Mouse (Mus musculus) embryonic facial prominence, embryonic 14.5 days (tissue): ENCODE data around the gene Atp1a4. TPM values are rescaled to one million over a fixed set of nuclear protein-coding genes. Genes with fewer than 3 reads are reported as not detected.
A peak's percentile ranks its signal among the peaks of the same experiment; 100 is the strongest.

ENCODE experiments used
- ATAC-seq: fragments of 200-750 bp; cut with Nextera tagmentation; 2 replicates; pipeline ENCODE4 v1.8.0; 2017; ENCODE audit warnings: low read depth, moderate number of reproducible peaks, moderate TSS enrichment
- DNase-seq: peaks from one replicate; pipeline ENCODE4 v3.0.0-alpha.2; 2015; ENCODE audit warnings: low spot score
- H3K27ac ChIP-seq: fragments of 300-500 bp; sonication (generic); replicated peaks from 2 replicates; pipeline ENCODE4 v1.5.1; 2014; ENCODE audit warnings: low read depth, mild to moderate bottlenecking, low read length, moderate library complexity
- H3K27me3 ChIP-seq: fragments of 300-500 bp; sonication (generic); replicated peaks from 2 replicates; pipeline ENCODE4 v1.6.1; 2014; ENCODE audit warnings: low read length; ENCODE audit not compliant: control insufficient read depth, insufficient read depth
- H3K36me3 ChIP-seq: fragments of 300-500 bp; sonication (generic); 2 replicates; pipeline ENCODE4 v1.6.1; 2014; ENCODE audit warnings: low read length, mixed read lengths; ENCODE audit not compliant: control insufficient read depth, insufficient read depth
- H3K4me1 ChIP-seq: fragments of 300-500 bp; sonication (generic); 2 replicates; pipeline ENCODE4 v1.6.1; 2014; ENCODE audit warnings: antibody characterized with exemption, low read length; ENCODE audit not compliant: control insufficient read depth, insufficient read depth
- H3K4me2 ChIP-seq: fragments of 300-500 bp; sonication (generic); 2 replicates; pipeline ENCODE4 v1.6.1; 2014; ENCODE audit warnings: low read depth, mild to moderate bottlenecking, low read length, moderate library complexity, mixed read lengths
- H3K4me3 ChIP-seq: fragments of 300-500 bp; sonication (generic); 2 replicates; pipeline ENCODE4 v1.5.1; 2014; ENCODE audit warnings: low read depth, mild to moderate bottlenecking, low read length
- H3K9ac ChIP-seq: fragments of 300-500 bp; sonication (generic); 2 replicates; pipeline ENCODE4 v1.6.1; 2014; ENCODE audit warnings: low read depth, mild to moderate bottlenecking, low read length, moderate library complexity, mixed read lengths
- H3K9me3 ChIP-seq: fragments of 300-500 bp; sonication (generic); 2 replicates; pipeline ENCODE4 v1.6.1; 2016; ENCODE audit warnings: low read length; ENCODE audit not compliant: control insufficient read depth
- WGBS: fragments of 180-500 bp; shearing (Covaris S2); extraction: QIAGEN DNeasy Blood & Tissue Kit; methylation state at CpG from one replicate; pipeline ENCODE4 v1.1.7; 2014; 5-methylcytosine and 5-hydroxymethylcytosine counted together
- polyA plus RNA-seq: library from polyadenylated mRNA; unstranded; fragments of >200 nt; fragmentation: Nextera tagmentation; extraction: Ambion mirVana; gene quantifications from 2 replicates; pipeline ENCODE4 v1.2.1, GENCODE M21; 2014

The Atp1a4 gene
- polyA plus RNA-seq, 1 experiment from 2014 or later = not detected

DNA sequence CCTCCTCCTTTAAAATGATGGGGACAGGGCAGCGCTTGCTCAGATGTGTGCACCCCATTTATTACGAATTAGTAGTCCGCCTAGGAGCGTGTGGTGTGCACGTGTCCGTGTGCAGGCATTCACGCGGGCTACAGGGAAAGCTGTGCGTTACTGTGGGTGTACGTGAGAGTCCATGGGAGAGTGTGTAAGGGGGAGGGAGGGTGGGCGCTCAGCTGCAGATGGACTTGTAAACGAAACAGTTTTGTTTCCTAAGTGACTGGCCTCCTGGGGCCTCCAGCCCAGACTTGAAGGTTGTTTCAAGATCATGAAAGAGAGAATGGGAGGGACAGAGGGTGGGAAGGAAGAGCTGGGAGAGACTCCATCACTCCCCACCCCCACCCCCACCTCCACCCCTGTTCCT is 43.0 kb upstream of the Atp1a4 start:
- no peak overlapping the region for H3K9ac ChIP-seq
- peaks cover 26% of the 10 kb centered on the region for H3K4me1 ChIP-seq
- H3K9me3 ChIP-seq = no peaks in the 10 kb centered on the region
- no peak overlapping the region for H3K4me3 ChIP-seq
- ATAC-seq = peak; percentile 50
- no peak overlapping the region for H3K27ac ChIP-seq
- no peaks in the 10 kb centered on the region for H3K27me3 ChIP-seq
- peak; percentile 61 for DNase-seq
- no peak overlapping the region for H3K4me2 ChIP-seq
- WGBS = 32% methylated on average over 12 of the region's 12 CpGs
- H3K36me3 ChIP-seq = no peaks in the 10 kb centered on the region

DNA sequence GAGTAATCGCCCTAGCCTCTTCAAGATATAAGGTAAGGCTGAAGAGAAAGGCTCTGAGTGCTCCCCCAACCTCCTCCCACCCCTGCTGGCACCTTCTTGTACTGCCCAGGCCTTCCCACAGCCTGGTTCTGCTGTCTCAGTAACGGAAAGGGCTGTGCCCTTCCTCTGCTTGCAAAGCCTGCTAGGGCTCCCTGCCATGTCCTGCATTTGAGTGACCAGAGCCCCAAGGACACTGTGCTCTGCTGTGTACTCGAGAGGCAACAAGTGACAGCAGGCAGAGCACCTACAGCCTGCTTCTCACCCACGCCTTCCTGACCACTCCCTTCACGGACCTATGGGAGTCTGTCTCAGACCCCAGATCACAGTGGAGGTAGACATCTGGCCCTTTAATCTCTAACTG is 42.0 kb upstream of the Atp1a4 start:
- no peak for DNase-seq
- Histone ChIP-seq H3K9me3 (no peaks in the 10 kb centered on the region), H3K27ac (no peak overlapping the region), H3K27me3 (no peaks in the 10 kb centered on the region), H3K9ac (no peak overlapping the region), H3K36me3 (no peaks in the 10 kb centered on the region), H3K4me3 (no peak overlapping the region), H3K4me2 (no peak overlapping the region), H3K4me1 (peaks cover 35% of the 10 kb centered on the region)
- WGBS = 74% methylated on average over 5 of the region's 5 CpGs
- no peak for ATAC-seq

DNA sequence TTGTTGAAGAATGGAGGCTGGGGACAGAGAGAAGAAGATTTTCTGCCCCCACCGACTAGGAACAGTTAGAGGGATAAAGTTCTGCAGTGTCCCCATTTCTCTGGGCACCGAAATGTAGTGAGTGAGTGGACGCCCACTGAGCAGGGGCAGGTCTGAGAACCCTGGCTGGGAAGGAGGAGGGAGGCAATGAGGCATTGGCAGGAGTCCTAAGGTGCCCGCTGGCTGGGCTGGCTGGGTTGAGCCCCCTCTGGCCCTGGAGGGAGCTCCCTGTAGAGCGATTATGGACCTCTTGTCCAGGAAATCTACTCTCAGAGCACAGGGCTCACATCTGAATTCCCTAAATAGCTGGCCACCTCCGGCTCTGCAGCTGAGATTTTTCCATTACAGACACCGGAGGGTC is 41.3 kb upstream of the Atp1a4 start:
- no peak overlapping the region for H3K4me3 ChIP-seq
- H3K9ac ChIP-seq = no peak overlapping the region
- no peaks in the 10 kb centered on the region for H3K27me3 ChIP-seq
- H3K27ac ChIP-seq = no peak overlapping the region
- WGBS = 56% methylated on average over 6 of the region's 7 CpGs
- DNase-seq (no peak), ATAC-seq (no peak)
- H3K4me1 ChIP-seq = peaks cover 41% of the 10 kb centered on the region
- H3K9me3 ChIP-seq = no peaks in the 10 kb centered on the region
- no peak overlapping the region for H3K4me2 ChIP-seq
- no peaks in the 10 kb centered on the region for H3K36me3 ChIP-seq

DNA sequence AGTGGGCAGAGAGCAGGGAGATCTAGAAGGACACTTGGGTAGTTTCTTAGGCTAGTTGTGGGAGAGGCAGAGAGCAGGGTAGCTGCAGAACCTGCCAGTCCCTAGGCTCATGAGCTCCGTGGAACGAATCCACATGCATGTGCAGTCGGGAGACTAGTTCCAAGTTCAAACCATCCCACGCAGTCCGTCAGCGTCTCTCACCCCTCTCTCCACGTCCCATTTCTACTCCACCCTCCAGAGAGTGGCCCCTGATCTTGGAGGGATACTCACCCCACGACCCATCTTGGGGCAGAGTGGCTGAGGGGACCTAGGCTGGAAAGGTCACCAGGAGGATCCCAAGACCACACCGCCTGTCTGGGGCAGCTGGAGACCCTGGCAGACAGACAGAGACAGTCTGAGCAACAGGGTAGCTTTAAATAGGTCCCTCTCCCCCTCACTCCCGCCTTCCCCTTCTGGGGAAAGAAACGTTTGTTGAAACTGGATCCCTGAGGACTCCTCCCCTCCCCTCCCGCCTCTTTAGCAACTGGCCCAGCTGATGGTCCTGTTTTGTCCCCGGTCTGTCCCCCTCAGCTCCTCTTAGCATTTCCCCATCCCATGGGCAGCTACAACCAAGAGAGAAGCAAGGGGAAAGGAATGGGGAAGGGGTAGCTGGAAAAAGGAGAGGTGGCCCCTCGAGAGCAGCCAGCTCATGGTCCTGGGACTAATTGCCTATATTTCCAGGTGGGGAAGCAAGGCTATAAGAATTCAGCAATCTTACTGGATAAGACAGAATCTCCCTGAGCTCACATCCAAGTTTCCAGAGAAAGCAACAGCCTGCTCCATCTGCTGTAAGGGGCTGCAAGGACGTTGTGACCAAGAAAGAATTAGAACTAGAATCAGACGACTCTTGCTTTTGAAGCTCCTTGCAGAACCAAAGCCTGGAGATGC is 39.7 kb upstream of the Atp1a4 start, which contains the start of gene Atp1a2:
Gene Atp1a2, minus strand, starts transcription at position 454 of the 927 bp plus-strand sequence.
- Histone ChIP-seq H3K27ac (peak within 1 kb of the TSS; percentile 55; the same call in 1 of the 2 replicates), H3K9me3 (no peaks in the 10 kb centered on the region), H3K4me1 (peaks cover 43% of the 10 kb centered on the region), H3K36me3 (no peaks in the 10 kb centered on the region), H3K9ac (peak within 1 kb of the TSS; percentile 45; the same call in 1 of the 2 replicates), H3K4me3 (peak within 1 kb of the TSS; percentile 24), H3K27me3 (no peaks in the 10 kb centered on the region), H3K4me2 (peak within 1 kb of the TSS; percentile 47)
- DNase-seq = peak; percentile 87
- 5% methylated on average over 16 of the region's 16 CpGs for WGBS
- peak; percentile 69 for ATAC-seq

DNA sequence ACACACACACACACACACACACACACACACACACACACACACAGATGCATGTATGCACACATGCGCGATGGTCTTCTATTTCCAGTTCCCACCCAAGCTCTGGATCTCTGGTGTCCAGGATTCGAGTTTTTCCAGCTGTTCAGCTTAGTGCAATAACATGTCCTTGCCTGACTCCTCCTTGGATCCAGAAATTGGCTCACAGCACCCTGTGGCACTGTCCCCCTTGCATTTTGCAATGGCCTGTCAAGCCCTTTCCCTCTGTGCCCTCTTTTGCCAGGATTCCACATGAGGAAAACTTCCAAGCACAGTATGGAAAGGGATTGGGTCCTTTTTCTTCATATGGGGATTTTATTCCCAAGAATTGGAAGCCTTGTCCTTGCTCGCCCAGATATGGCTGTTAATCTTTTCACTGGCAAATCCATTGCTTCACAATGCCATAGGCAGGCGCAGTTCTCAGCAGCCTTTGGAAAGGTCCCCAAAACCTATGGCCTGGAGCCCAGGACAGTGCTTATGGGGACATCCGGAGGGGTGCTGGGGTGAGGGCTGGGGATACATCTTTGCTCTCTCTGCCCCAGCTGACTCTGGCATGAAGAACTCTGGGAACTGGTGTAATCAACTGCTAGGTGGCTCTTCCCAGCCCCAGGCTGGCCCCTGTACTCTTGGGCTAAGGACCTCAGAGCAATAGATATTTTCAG is 38.7 kb upstream of the Atp1a4 start:
- Histone ChIP-seq H3K27ac (no peak overlapping the region), H3K9me3 (no peaks in the 10 kb centered on the region), H3K9ac (peak overlapping the region; percentile 45; the same call in 1 of the 2 replicates), H3K4me2 (peak overlapping the region; percentile 47), H3K36me3 (no peaks in the 10 kb centered on the region), H3K4me3 (peak overlapping the region; percentile 24; the same call in 1 of the 2 replicates), H3K4me1 (peaks cover 43% of the 10 kb centered on the region), H3K27me3 (no peaks in the 10 kb centered on the region)
- no peak for DNase-seq
- ATAC-seq = no peak
- 87% methylated on average over 6 of the region's 6 CpGs for whole genome bisulfite sequencing

DNA sequence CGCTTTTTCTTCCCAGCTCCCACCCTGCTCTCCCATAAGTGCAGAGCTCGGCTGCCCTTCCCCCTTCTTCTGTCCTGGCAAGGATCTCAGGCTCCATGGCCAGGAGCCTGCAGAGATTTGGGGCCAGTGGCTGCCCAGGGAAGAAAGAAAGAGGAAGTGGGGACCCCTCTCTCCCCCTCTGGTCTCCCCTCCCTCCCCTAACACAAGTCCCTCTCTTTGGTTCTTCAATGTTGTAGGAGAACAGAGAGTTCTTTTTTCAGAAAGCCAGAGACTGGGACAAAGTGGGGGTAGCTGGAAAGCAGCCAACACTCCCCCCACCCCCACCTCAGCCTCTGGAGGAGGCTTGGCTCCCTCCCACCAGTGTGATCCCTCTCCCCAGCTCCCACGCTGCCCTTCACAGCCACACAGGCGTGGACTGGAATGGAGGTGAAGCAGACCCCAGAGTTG is 37.6 kb upstream of the Atp1a4 start:
- ATAC-seq (peak; percentile 59), DNase-seq (peak; percentile 51)
- Histone ChIP-seq H3K36me3 (no peaks in the 10 kb centered on the region), H3K9me3 (no peaks in the 10 kb centered on the region), H3K4me2 (peak overlapping the region; percentile 47; the same call in 1 of the 2 replicates), H3K4me3 (no peak overlapping the region), H3K9ac (no peak overlapping the region), H3K27me3 (no peaks in the 10 kb centered on the region), H3K27ac (peak overlapping the region; percentile 63), H3K4me1 (peaks cover 39% of the 10 kb centered on the region)
- 30% methylated on average over 4 of the region's 4 CpGs for WGBS

DNA sequence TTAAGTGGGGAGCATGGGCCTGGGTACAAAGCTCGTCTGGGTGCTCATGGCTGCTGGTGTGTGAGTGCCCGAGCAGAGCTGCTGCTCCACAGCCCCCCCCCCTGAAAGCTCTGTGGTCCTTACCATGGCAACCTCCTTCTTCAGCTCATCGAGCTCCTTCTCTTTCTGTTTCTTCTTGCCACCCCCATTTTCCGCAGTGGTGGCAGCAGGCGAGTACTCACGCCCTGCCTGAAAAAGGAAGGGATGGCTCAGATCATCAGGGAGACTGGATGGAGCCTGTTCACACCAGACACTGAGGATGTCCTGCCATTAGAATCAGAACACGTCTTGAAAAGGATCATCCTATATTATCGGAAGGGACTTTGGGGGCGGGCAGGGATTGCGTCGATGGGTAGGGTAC is 35.2 kb upstream of the Atp1a4 start:
- no peaks in the 10 kb centered on the region for H3K36me3 ChIP-seq
- ATAC-seq (no peak), DNase-seq (no peak)
- 90% methylated on average over 10 of the region's 11 CpGs for WGBS
- no peaks in the 10 kb centered on the region for H3K9me3 ChIP-seq
- no peak overlapping the region for H3K9ac ChIP-seq
- no peak overlapping the region for H3K4me3 ChIP-seq
- H3K4me1 ChIP-seq = peaks cover 36% of the 10 kb centered on the region
- H3K4me2 ChIP-seq = no peak overlapping the region
- H3K27me3 ChIP-seq = no peaks in the 10 kb centered on the region
- H3K27ac ChIP-seq = no peak overlapping the region

DNA sequence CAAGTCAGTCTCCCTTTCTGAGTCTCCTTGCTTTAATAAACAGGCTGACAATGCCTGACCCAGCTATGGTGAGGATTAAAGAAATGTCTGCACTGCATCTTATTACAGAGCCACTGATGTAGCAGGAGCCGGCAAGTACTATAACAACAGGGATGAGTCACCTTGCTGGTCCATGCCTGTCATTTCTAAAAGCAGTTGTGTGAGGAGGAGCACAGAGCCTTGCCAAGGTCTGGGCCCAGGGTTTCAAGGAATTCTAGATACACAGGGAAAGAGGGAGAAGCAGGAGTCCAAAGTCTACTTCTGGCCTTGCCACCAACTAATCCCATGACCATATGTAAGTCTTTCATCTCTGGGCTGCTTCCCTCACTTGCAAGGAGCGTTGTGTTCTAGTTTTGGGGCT is 34.7 kb upstream of the Atp1a4 start:
- 82% methylated on average over 2 of the region's 2 CpGs for WGBS
- no peak overlapping the region for H3K27ac ChIP-seq
- no peak overlapping the region for H3K4me3 ChIP-seq
- H3K4me2 ChIP-seq = no peak overlapping the region
- no peak overlapping the region for H3K9ac ChIP-seq
- DNase-seq = no peak
- ATAC-seq = no peak
- no peaks in the 10 kb centered on the region for H3K27me3 ChIP-seq
- no peaks in the 10 kb centered on the region for H3K9me3 ChIP-seq
- peaks cover 31% of the 10 kb centered on the region for H3K4me1 ChIP-seq
- H3K36me3 ChIP-seq = no peaks in the 10 kb centered on the region
